Comparison of ENCODE assay signal across 8 mouse cellular contexts in the genomic region with DNA sequence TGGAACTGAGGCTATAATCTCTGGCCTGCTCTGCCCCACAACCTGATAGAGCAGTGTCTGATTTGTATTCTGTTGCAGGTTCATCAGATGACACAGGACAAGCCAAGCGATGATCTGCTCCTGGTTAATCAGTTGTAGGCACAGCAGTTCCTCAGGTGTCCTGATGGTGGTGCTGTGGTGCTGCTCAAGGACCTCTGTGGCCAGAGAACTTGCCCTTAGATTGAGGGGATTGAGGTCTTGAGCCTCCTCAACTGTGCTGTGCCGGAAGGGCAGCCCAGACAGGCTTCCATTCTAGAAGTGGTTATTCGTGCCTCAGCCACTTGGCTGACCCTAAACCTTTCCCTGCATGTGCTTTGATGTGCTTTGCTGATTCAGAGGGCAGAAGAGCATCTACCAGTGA. TPM values are rescaled to one million over a fixed set of nuclear protein-coding genes. Genes with fewer than 3 reads are reported as not detected.
DNase-seq lines count a peak whose midpoint lies in the region; ATAC-seq and TF ChIP-seq lines count a peak whose summit lies in the region.

No protein-coding gene starts in this region.

- H3K9ac ChIP-seq in liver, embryonic 14.5 days (replicated peaks): no peak overlapping the region

- intact Hi-C loops in heart, postnatal 10 days (cut with DNase I): loop anchor here (1.0 to 5.0 kb wide), 3 partner anchors 180 to 297 kb away; partner anchors contain the start of gene Galnt2

- no peak overlapping the region for H3K4me3 ChIP-seq in liver, embryonic 14.5 days (ENCODE audit: insufficient read depth in 1 of 2, low read depth in 2 of 2, low read length in 2 of 2)

- DNase-seq in ES-CJ7 (ENCODE audit: low read depth, low spot score): peak; percentile 85
- peak; percentile 43 to 50 for DNase-seq in adrenal gland, postnatal 4 days (ENCODE audit: low spot score in 2 of 2)
- DNase-seq in heart, postnatal 10 days: peak; percentile 80 to 88
- peak; percentile 54 to 83 for DNase-seq in kidney, postnatal 36 days
- peak; percentile 10 to 39 (median 24) for DNase-seq in liver, embryonic 14.5 days (ENCODE audit: low read depth in 3 of 3, low spot score in 3 of 3)
- peak; percentile 58 to 79 for DNase-seq in thymus, postnatal 10 days (ENCODE audit: low spot score in 2 of 2)

- TF ChIP-seq CTCF in liver, embryonic 14.5 days (IDR thresholded peaks at IDR 0.05; ENCODE audit: low read depth): peak; percentile 96

- no peak overlapping the region for H3K4me2 ChIP-seq in liver, embryonic 14.5 days (ENCODE audit: low read depth)

- peaks cover 9% of the 10 kb centered on the region for H3K36me3 ChIP-seq in liver, embryonic 14.5 days (replicated peaks; ENCODE audit: control insufficient read depth, insufficient read depth, low read depth)

- no peaks in the 10 kb centered on the region for H3K4me1 ChIP-seq in liver, embryonic 14.5 days (replicated peaks; ENCODE audit: control insufficient read depth in 2 of 2, insufficient read depth in 2 of 2, low read length in 1 of 2)

- 34% methylated on average over 3 of the region's 3 CpGs for WGBS in liver, embryonic 14.5 days (ENCODE audit: insufficient replicate concordance)

- no peaks in the 10 kb centered on the region for H3K27me3 ChIP-seq in liver, embryonic 14.5 days (ENCODE audit: control insufficient read depth, insufficient read depth, low read length)

- no peaks in the 10 kb centered on the region for H3K9me3 ChIP-seq in liver, embryonic 14.5 days (ENCODE audit: control insufficient read depth, low read length)

- peak; percentile 79 for ATAC-seq in erythroblast, adult 5-6 weeks (replicated peaks; ENCODE audit: low FRiP score, poor library complexity, severe bottlenecking)
- no peak for ATAC-seq in liver, embryonic 14.5 days (ENCODE audit: insufficient read depth)
- ATAC-seq in neutrophil, adult 5-6 weeks (ENCODE audit: extremely low read depth, insufficient number of reproducible peaks, low FRiP score, poor library complexity, severe bottlenecking): peak; percentile 44; the same call in 1 of the 2 replicates

- H3K27ac ChIP-seq in liver, embryonic 14.5 days: no peak overlapping the region

- no peak for TF ChIP-seq EP300 in liver, embryonic 14.5 days (IDR thresholded peaks at IDR 0.05; ENCODE audit: low read depth)

RNA-seq across cellular contexts. Expression of gene Urb2, which starts 30.8 kb away (rescaled TPM):
- total RNA-seq in adrenal gland, postnatal 4 days (2021): 10 to 100 TPM; 14.1 to 14.3 TPM
- total RNA-seq in erythroblast, adult 5-6 weeks (2015; ENCODE audit: low replicate concordance): 4.6 and 9.4 TPM in 2 replicates
- 4.6 and 5.0 TPM in 2 replicates for total RNA-seq in erythroblast, adult 5-6 weeks (2017; ENCODE audit: low replicate concordance)
- 1 to 10 TPM; 7.0 to 8.6 TPM for total RNA-seq in heart, postnatal 10 days (2021)
- 4.3 and 4.9 TPM in 2 replicates for polyA plus RNA-seq in liver, embryonic 14.5 days (2012; rRNA removed)
- polyA plus RNA-seq in liver, embryonic 14.5 days (2014; fragmentation: Nextera tagmentation; extraction: Ambion mirVana): 2.9 and 3.6 TPM in 2 replicates
- total RNA-seq in neutrophil, adult 5-6 weeks (2017): 5.4 and 7.1 TPM in 2 replicates

RNA-seq across cellular contexts. Expression of gene Taf5l, which starts 30.9 kb away (rescaled TPM):
- total RNA-seq in adrenal gland, postnatal 4 days (2021): 10 to 100 TPM; 33.7 to 34.4 TPM
- total RNA-seq in erythroblast, adult 5-6 weeks (2015; ENCODE audit: low replicate concordance): 17.6 and 18.6 TPM in 2 replicates
- total RNA-seq in erythroblast, adult 5-6 weeks (2017; ENCODE audit: low replicate concordance): 16.5 and 24.8 TPM in 2 replicates
- total RNA-seq in heart, postnatal 10 days (2021): 10 to 100 TPM; 22.0 to 24.9 TPM
- 21.1 and 21.2 TPM in 2 replicates for polyA plus RNA-seq in liver, embryonic 14.5 days (2012; rRNA removed)
- polyA plus RNA-seq in liver, embryonic 14.5 days (2014; fragmentation: Nextera tagmentation; extraction: Ambion mirVana): 28.7 and 32.6 TPM in 2 replicates
- 17.8 and 20.7 TPM in 2 replicates for total RNA-seq in neutrophil, adult 5-6 weeks (2017)

Comparison
In these comparisons a context has a peak if more than half of its experiments do, and no peak if none do; other contexts are left out.
1. DNase-seq: peak in every context shown above with its lines; median percentile 85 in ES-CJ7; 84 in heart, postnatal 10 days; 68 in kidney, postnatal 36 days; 68 in thymus, postnatal 10 days; 46 in adrenal gland, postnatal 4 days; 24 in liver, embryonic 14.5 days.